In genomic region chr6:11198562-11199271, GRCm38 (mm10) we compare ENCODE assay signal across 26 mouse cellular contexts.
DNase-seq lines count a peak whose midpoint lies in the region; ATAC-seq and TF ChIP-seq lines count a peak whose summit lies in the region.
"Had no signal": no experiment of that assay in that cellular context is flagged by ENCODE, and none has a peak within 500 bp of the region (broad histone marks: within the 10 kb centered on the region; RNA-seq: fewer than 3 reads in every experiment).

No protein-coding gene starts in this region.

- no peak overlapping the region for H3K27ac ChIP-seq in forebrain, embryonic 11.5 days (ENCODE audit: low read depth, low read length)
- H3K27ac ChIP-seq in forebrain, embryonic 10.5 days = no peak overlapping the region
- no peak overlapping the region for H3K27ac ChIP-seq in forebrain, embryonic 14.5 days (ENCODE audit: low read depth, low read length)
- H3K27ac ChIP-seq in midbrain, postnatal 0 days (ENCODE audit: low read depth, low read length) = no peak overlapping the region
- no peak overlapping the region for H3K27ac ChIP-seq in kidney, embryonic 15.5 days
- H3K27ac ChIP-seq: embryonic facial prominence, embryonic 13.5 days; hindbrain, embryonic 10.5 days; hindbrain, embryonic 15.5 days; intestine, embryonic 15.5 days; kidney, postnatal 0 days; limb, embryonic 12.5 days; lung, embryonic 15.5 days; stomach, embryonic 15.5 days had no signal

- no peaks in the 10 kb centered on the region for H3K9me3 ChIP-seq in forebrain, embryonic 11.5 days (ENCODE audit: control insufficient read depth, low read length)
- H3K9me3 ChIP-seq in forebrain, embryonic 10.5 days = no peaks in the 10 kb centered on the region
- no peaks in the 10 kb centered on the region for H3K9me3 ChIP-seq in forebrain, embryonic 14.5 days (replicated peaks; ENCODE audit: control insufficient read depth, low read length)
- no peaks in the 10 kb centered on the region for H3K9me3 ChIP-seq in midbrain, postnatal 0 days (ENCODE audit: low read length)
- no peaks in the 10 kb centered on the region for H3K9me3 ChIP-seq in kidney, embryonic 15.5 days (replicated peaks)
- H3K9me3 ChIP-seq: embryonic facial prominence, embryonic 13.5 days; hindbrain, embryonic 10.5 days; hindbrain, embryonic 15.5 days; intestine, embryonic 15.5 days; limb, embryonic 12.5 days; lung, embryonic 15.5 days; stomach, embryonic 15.5 days had no signal

- no peak overlapping the region for H3K4me2 ChIP-seq in forebrain, embryonic 11.5 days (ENCODE audit: low read depth, low read length, severe bottlenecking)
- no peak overlapping the region for H3K4me2 ChIP-seq in forebrain, embryonic 14.5 days (ENCODE audit: low read length)
- H3K4me2 ChIP-seq in midbrain, postnatal 0 days (ENCODE audit: low read depth, low read length, poor library complexity, severe bottlenecking) = no peak overlapping the region
- H3K4me2 ChIP-seq in kidney, embryonic 15.5 days = no peak overlapping the region
- H3K4me2 ChIP-seq: embryonic facial prominence, embryonic 13.5 days; hindbrain, embryonic 15.5 days; intestine, embryonic 15.5 days; limb, embryonic 12.5 days; lung, embryonic 15.5 days; stomach, embryonic 15.5 days had no signal

- DNase-seq in forebrain, embryonic 11.5 days (ENCODE audit: low spot score) = no peak
- no peak for DNase-seq in forebrain, embryonic 10.5 days (ENCODE audit: extremely low spot score, low spot score)
- peak; percentile 2 for DNase-seq in brain, adult 2 months (ENCODE audit: low read depth, low spot score)
- DNase-seq in forebrain, embryonic 14.5 days (ENCODE audit: low spot score) = peak; percentile 69
- DNase-seq in midbrain, postnatal 0 days (ENCODE audit: low spot score) = peak; percentile 4
- no peak for DNase-seq in left cerebral cortex, adult 8-10 months (ENCODE audit: low spot score in 2 of 2)
- DNase-seq: adrenal gland, adult 2 months; adrenal gland, postnatal 36 days; cerebellum, adult 11 months; cerebellum, adult 9-10 months; gastrocnemius, postnatal 10 days; heart, postnatal 14 days; kidney, adult 2 months; right cerebral cortex, postnatal 25 days; thymus, postnatal 14 days had no signal

- H3K27me3 ChIP-seq in forebrain, embryonic 11.5 days (ENCODE audit: control insufficient read depth, insufficient read depth, low read length) = no peaks in the 10 kb centered on the region
- no peaks in the 10 kb centered on the region for H3K27me3 ChIP-seq in forebrain, embryonic 10.5 days (ENCODE audit: poor library complexity, severe bottlenecking)
- H3K27me3 ChIP-seq in forebrain, embryonic 14.5 days (replicated peaks; ENCODE audit: control insufficient read depth, insufficient read depth, low read length) = no peaks in the 10 kb centered on the region
- H3K27me3 ChIP-seq in midbrain, postnatal 0 days (ENCODE audit: insufficient read depth, low read length) = no peaks in the 10 kb centered on the region
- H3K27me3 ChIP-seq in kidney, embryonic 15.5 days = no peaks in the 10 kb centered on the region
- H3K27me3 ChIP-seq: CH12.LX; embryonic facial prominence, embryonic 13.5 days; hindbrain, embryonic 15.5 days; intestine, embryonic 15.5 days; limb, embryonic 12.5 days; lung, embryonic 15.5 days; stomach, embryonic 15.5 days had no signal

- 55% methylated on average over 5 of the region's 5 CpGs for WGBS in forebrain, embryonic 11.5 days
- WGBS in forebrain, embryonic 10.5 days = 71% methylated on average over 5 of the region's 5 CpGs
- WGBS in forebrain, embryonic 14.5 days = 19% methylated on average over 5 of the region's 5 CpGs
- 53% methylated on average over 5 of the region's 5 CpGs for WGBS in midbrain, postnatal 0 days
- 81% methylated on average over 5 of the region's 5 CpGs for WGBS in kidney, embryonic 15.5 days

- no peak for TF ChIP-seq CTCF in midbrain, postnatal 0 days (IDR thresholded peaks at IDR 0.05)

- no peak overlapping the region for H3K9ac ChIP-seq in forebrain, embryonic 11.5 days (ENCODE audit: low read length)
- H3K9ac ChIP-seq in forebrain, embryonic 14.5 days (ENCODE audit: low read length) = no peak overlapping the region
- no peak overlapping the region for H3K9ac ChIP-seq in midbrain, postnatal 0 days (replicated peaks; ENCODE audit: low read length, poor library complexity, severe bottlenecking)
- H3K9ac ChIP-seq in kidney, embryonic 15.5 days = no peak overlapping the region
- H3K9ac ChIP-seq: embryonic facial prominence, embryonic 13.5 days; hindbrain, embryonic 15.5 days; intestine, embryonic 15.5 days; limb, embryonic 12.5 days; lung, embryonic 15.5 days; stomach, embryonic 15.5 days had no signal

- 0 out of 2 replicates have a peak, but pooled peaks cover 2% of the 10 kb centered on the region for H3K4me1 ChIP-seq in forebrain, embryonic 11.5 days (replicated peaks; ENCODE audit: control insufficient read depth, insufficient read depth, low read length)
- H3K4me1 ChIP-seq in forebrain, embryonic 10.5 days = no peaks in the 10 kb centered on the region
- H3K4me1 ChIP-seq in forebrain, embryonic 14.5 days (ENCODE audit: control insufficient read depth, insufficient read depth, low read length) = no peaks in the 10 kb centered on the region
- H3K4me1 ChIP-seq in midbrain, postnatal 0 days (ENCODE audit: insufficient read depth, low read length) = no peaks in the 10 kb centered on the region
- no peaks in the 10 kb centered on the region for H3K4me1 ChIP-seq in kidney, embryonic 15.5 days
- H3K4me1 ChIP-seq: embryonic facial prominence, embryonic 13.5 days; hindbrain, embryonic 10.5 days; intestine, embryonic 15.5 days; limb, embryonic 12.5 days; lung, embryonic 15.5 days; stomach, embryonic 15.5 days had no signal

- ATAC-seq in forebrain, embryonic 11.5 days (replicated peaks; ENCODE audit: low FRiP score) = peak; percentile 73
- peak; percentile 90 for ATAC-seq in forebrain, embryonic 14.5 days
- ATAC-seq in midbrain, postnatal 0 days (ENCODE audit: low FRiP score) = no peak
- no peak for ATAC-seq in kidney, embryonic 15.5 days (replicated peaks; ENCODE audit: low FRiP score)
- ATAC-seq: activated CD4-positive, CD25-positive, alpha-beta regulatory T cell, adult 4 months; intestine, embryonic 15.5 days had no signal

- no peak overlapping the region for H3K4me3 ChIP-seq in forebrain, embryonic 11.5 days (ENCODE audit: low read depth, low read length)
- H3K4me3 ChIP-seq in forebrain, embryonic 10.5 days = no peak overlapping the region
- no peak overlapping the region for H3K4me3 ChIP-seq in forebrain, embryonic 14.5 days (ENCODE audit: low read depth, low read length)
- no peak overlapping the region for H3K4me3 ChIP-seq in midbrain, postnatal 0 days (ENCODE audit: low read depth, low read length)
- H3K4me3 ChIP-seq in kidney, embryonic 15.5 days (replicated peaks) = no peak overlapping the region
- H3K4me3 ChIP-seq: embryonic facial prominence, embryonic 13.5 days; hindbrain, embryonic 10.5 days; hindbrain, embryonic 15.5 days; intestine, embryonic 15.5 days; limb, embryonic 12.5 days; lung, embryonic 15.5 days; stomach, embryonic 15.5 days had no signal

- no peaks in the 10 kb centered on the region for H3K36me3 ChIP-seq in forebrain, embryonic 11.5 days (ENCODE audit: control insufficient read depth, insufficient read depth, low read length)
- no peaks in the 10 kb centered on the region for H3K36me3 ChIP-seq in forebrain, embryonic 10.5 days (replicated peaks)
- no peaks in the 10 kb centered on the region for H3K36me3 ChIP-seq in forebrain, embryonic 14.5 days (ENCODE audit: control insufficient read depth, insufficient read depth, low read length)
- no peaks in the 10 kb centered on the region for H3K36me3 ChIP-seq in midbrain, postnatal 0 days (ENCODE audit: insufficient read depth, low read length)
- no peaks in the 10 kb centered on the region for H3K36me3 ChIP-seq in kidney, embryonic 15.5 days
- H3K36me3 ChIP-seq: embryonic facial prominence, embryonic 13.5 days; hindbrain, embryonic 10.5 days; hindbrain, embryonic 15.5 days; intestine, embryonic 15.5 days; limb, embryonic 12.5 days; lung, embryonic 15.5 days; stomach, embryonic 15.5 days had no signal

Comparison
In these comparisons a context has a peak if more than half of its experiments do, and no peak if none do; other contexts are left out.
1. DNase-seq: peak in brain, adult 2 months (single experiment), forebrain, embryonic 14.5 days (single experiment) and midbrain, postnatal 0 days (single experiment); none in forebrain, embryonic 11.5 days (single experiment), forebrain, embryonic 10.5 days (single experiment) and left cerebral cortex, adult 8-10 months (0 of 2).
2. ATAC-seq: peak in forebrain, embryonic 11.5 days (single experiment) and forebrain, embryonic 14.5 days (single experiment); none in midbrain, postnatal 0 days (single experiment) and kidney, embryonic 15.5 days (single experiment).